Mouse (Mus musculus): ENCODE measurements around the gene Shank2.

The Shank2 gene

GRCm38 (mm10) chr7:144373059-144373458 lies 371.3 kb downstream of the Shank2 start:
- no peak for DNase-seq

DNA sequence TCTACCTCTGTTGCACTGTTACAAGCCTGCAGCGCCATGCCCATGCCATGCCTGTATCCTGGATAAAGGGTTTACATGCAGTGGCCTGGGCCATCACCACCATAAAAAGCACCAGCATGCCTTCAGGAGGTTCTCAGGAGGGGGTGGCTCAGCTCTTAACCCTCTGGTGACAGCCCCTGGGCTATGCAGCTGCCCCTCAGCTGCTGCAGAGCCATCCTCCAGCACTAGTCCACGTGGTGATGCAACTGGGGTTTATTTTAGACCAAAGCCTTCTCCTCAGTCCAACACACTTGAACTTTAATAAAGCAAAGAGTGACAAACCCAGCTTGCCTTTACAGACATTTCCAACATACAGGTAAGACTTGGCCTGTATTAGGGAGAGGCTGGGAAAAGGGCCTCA lies 373.8 kb downstream of the Shank2 start:
- DNase-seq: no peak

- no peak for DNase-seq
Measured at GRCm38 (mm10) chr7:144378254-144378653, 376.5 kb downstream of the Shank2 start.

GRCm38 (mm10) chr7:144379243-144379884 lies 377.6 kb downstream of the Shank2 start:
- no peak for DNase-seq

DNA sequence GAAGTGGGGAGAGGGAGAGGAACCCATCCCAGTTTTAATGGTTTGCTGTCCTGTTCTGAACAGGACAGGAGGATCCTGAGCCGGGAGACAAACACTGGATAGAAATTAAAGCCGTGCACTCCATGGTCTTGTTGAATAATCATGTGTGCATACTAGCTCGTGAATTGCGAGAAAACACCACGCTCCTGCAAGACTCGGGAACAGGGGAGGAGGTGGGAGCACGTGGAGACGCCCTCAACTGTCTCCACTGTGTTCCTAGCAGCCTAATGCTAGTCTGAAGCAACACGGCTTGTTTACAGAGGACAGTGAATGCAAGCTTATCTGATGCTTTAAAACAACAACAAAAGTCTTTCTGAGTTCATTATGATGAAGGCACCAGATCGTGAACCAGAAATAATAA lies 379.9 kb downstream of the Shank2 start:
- no peak for DNase-seq

DNA sequence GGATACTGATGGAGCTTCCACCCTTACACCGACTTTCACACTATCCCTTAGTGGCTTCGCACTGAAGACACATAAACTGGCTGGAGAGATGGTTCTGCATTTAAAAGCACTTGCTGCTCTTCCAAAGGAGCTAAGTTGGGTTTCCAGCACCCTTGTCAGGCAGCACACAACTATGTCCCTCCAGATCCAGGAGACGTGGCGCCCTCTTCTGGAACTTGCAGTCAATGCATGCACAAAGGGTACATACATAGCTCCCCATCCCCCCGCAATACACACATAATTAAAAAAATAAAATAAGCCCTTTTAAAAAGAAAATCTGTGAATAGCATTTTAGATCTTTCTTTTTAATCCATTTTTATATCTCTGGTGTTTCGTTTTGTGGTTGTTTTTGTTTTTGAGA lies 385.8 kb downstream of the Shank2 start:
- DNase-seq: no peak

- DNase-seq: no peak
Measured at GRCm38 (mm10) chr7:144389704-144390103, 388.0 kb downstream of the Shank2 start.

- no peak for DNase-seq
Measured at GRCm38 (mm10) chr7:144390676-144391075, 388.9 kb downstream of the Shank2 start.

DNA sequence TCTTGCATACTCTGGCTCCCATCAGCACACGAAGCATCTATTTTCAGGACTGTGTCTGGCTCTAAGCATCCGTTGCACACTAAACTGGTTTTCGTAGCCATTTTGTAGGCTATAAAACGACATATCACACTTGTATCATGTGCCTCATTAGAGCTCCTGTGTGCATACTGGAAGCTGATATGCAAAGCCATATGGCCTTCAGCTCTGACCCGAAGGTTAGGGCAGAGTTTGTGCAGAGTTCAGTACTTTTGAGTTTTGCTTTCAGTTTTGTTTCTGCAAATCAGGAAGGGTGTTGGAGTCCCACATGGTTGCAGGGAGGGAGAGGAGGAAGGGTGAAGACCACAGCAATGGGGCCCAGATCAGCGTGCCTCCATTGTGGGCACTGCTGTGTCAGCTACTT lies 390.0 kb downstream of the Shank2 start:
- no peak for DNase-seq

DNA sequence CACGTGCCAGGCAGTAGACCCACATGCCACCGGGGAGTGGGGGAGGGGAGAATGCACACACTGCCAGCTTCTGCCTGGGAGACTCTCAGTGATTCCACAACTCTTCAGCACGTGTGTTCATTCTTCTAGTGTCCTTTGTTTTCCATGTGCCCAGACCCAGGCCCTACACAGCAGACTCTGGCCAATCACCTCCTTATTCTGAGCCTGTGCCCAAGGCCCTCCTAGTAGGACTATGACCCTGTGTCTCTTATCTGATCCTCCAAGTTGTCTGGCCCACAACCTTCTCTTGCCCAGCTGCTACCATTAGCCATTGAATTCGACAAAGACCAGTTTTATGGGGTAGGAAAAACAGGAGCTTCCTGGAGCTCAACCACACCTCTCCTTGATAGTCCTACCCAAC lies 400.8 kb downstream of the Shank2 start:
- DNase-seq: no peak

DNA sequence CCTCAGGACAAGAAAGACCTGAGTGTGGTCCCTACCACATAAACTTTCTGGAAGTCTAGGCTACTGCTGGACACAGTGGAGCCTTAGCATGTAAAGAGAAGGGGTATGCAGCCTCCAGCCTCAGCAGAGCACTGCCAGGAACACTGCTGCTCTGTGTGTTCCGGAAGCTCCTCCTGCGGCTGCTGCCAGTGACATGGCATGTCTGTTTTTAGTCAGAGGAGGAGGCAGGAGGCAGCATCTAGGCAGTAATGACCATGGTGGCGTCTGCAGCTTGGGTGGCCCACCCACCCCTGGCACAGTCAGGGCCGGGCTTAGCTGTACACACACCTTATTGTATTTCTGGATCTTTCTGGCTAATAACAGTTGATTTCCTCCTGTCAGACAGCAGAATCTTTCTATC lies 405.9 kb downstream of the Shank2 start:
- DNase-seq: no peak

DNA sequence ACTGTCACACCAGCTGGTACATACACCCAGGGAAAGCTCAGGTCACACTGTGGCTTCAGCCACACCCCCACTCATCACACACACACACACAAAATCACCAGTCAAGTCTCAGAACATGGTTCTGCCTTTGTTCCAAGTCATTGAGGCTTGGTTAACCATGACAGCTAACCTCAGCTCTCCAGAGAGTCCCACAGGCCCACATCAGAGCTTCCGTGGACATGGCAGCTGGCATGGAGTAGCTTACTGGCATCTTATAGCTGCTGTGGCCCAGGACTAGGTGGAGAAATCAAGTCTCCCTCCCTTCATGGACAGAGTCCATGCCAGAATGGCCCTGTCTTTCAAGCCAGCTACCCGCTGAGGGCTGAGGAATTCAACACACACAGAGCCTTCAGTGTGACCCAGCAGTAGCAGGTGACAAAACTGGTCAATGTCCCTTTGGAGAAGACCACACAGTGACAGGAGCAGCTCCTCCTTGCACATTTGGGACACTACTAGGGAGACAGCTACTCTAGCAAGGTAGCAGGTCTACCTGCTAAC lies 406.8 kb downstream of the Shank2 start:
- no peak for DNase-seq

DNA sequence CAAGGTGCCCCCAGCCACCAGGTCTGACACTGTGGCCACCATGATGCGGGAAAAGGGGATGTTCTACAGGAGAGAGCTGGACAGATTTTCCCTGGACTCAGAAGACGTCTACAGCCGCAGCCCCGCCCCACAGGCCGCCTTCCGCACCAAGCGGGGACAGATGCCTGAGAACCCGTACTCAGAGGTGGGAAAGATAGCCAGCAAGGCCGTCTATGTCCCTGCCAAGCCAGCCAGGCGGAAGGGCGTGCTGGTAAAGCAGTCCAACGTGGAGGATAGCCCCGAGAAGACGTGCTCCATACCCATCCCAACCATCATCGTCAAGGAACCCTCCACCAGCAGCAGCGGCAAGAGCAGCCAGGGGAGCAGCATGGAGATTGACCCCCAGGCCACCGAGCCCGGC lies 408.0 kb downstream of the Shank2 start:
- DNase-seq: no peak

DNA sequence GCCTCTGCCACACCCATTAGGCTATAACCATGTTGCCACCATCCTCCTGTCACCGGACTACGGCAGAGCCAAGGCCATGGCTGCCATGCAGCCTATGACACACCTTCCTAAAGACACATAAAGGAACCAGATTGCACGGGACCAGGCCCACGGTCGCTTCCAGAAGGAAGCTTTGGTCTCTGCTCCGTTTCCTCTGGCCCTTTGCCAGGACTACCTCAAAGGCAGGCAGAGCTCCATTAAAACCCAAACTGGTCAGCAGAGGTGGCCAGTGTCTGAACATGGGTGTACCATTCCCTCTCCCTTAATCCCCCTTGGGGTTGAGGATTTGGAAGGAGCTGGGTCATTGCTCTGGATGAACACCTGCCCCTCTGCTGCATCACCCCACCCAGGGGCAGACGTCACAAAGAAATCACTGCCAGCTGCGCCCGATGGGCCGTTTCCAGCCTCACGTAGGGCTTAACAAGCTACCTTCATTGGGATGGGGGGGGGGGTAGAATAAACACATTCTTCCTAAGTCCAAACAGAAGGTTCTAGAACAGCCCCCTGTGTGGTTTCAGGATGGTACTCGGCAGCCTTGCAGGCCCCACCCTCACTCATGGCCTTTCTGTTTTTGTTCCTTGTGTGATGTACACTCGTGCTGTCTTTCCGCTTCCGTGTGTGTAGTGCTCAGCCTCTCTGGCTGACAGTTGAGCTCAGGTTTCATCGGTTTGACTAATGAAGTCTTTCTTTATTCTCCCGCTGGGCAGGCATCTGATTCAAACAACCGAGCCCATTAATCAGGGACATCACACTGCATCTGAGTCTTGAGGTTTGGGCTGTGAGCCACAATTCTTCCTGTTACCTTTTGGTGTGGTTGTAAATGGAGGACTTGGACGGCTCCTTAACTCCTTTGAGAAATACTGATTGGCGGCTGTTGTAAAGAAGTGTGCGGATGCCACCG lies 410.5 kb downstream of the Shank2 start:
- no peak for DNase-seq

DNA sequence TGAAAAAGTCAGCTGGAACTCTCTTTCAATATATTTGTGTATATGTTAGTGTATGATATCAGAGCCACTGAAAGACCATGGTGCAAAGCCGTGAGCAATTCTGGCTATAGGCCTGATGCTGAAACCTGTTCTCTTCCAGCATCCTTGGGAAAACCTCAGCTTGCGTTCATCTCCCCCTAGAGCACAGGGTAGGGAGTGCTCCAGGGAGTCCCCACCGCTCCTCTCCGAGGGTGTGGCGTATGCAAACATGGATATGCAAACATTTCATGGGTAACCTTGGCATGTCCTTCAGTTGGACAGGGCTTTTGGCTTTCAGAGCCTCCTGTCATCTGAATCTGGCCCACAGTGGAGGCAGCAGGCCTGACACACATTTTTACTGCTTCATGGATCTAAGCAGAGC lies 412.9 kb downstream of the Shank2 start:
- no peak for DNase-seq

DNA sequence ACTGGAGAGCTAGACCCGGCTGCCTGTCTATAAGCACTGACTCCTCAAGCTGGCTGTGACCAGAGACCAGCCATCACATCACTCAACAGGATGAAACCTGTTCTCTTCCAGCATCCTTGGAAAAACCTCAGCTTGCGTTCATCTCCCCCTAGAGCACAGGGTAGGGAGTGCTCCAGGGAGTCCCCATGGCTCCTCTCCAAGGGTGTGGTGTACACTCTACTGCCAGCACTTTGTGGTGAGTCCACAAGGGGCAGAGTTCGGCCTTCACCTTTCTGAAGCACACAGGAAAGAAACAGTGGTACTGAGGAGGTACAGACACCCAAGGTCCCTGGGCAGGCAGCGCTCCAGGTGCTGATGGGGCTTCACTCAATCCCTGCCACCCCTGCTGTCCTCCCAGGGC lies 414.1 kb downstream of the Shank2 start:
- no peak for DNase-seq

GRCm38 (mm10) chr7:144417234-144417633 lies 415.5 kb downstream of the Shank2 start:
- DNase-seq: no peak

GRCm38 (mm10) chr7:144417644-144418343 lies 416.1 kb downstream of the Shank2 start:
- peak; percentile 66 for DNase-seq

DNA sequence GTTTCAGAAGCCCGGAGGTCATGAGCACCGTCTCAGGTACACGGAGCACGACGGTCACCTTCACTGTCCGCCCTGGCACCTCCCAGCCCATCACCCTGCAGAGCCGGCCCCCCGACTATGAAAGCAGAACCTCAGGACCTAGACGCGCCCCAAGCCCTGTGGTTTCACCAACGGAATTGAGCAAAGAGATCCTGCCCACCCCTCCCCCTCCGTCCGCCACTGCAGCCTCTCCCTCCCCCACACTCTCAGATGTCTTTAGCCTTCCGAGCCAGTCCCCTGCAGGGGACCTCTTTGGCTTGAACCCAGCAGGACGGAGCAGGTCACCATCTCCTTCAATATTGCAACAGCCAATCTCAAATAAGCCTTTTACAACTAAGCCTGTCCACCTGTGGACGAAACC lies 418.8 kb downstream of the Shank2 start:
- no peak for DNase-seq

DNA sequence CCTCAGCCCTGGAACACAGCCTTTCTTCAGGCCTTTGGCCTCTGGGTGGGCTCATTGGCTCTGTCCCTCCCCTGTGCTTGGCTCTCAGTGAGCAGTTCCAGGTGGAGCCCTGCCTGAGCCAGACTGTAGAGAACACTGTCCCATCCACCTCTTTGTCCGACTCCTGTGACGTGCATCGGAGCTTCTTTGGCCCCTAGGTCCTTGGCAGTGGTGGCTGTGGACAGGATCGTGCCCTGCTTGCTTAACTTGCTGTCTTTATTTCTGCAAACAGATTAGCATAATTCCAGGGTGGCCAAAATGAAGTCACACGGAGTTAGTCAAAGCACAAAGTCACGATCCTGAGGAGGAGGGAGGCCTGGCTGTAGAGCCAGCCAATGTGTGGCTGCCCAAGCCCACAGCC lies 419.8 kb downstream of the Shank2 start:
- no peak for DNase-seq

GRCm38 (mm10) chr7:144425953-144426352 lies 424.2 kb downstream of the Shank2 start:
- peak; percentile 51 for DNase-seq

GRCm38 (mm10) chr7:144426594-144426993 lies 424.9 kb downstream of the Shank2 start:
- DNase-seq: no peak

DNA sequence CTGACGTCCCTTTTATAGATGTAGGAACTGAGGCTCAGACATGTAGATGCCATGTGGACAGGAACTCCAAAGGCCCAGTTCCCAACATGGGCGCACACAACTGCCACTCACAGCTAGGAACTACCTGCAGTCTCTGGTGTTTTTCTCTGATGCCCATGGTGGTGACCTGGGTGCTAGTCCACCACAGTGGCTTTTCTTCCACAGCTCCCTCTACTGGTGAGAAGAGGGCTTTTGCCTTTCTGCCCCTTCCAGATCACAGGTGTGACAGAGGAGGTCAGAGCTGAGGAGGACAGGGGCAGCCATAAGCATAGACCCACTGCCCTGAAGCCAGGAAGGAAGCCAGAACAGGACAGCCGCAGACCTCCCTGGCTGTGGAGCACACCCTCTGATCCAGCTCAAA lies 425.7 kb downstream of the Shank2 start:
- no peak for DNase-seq

DNA sequence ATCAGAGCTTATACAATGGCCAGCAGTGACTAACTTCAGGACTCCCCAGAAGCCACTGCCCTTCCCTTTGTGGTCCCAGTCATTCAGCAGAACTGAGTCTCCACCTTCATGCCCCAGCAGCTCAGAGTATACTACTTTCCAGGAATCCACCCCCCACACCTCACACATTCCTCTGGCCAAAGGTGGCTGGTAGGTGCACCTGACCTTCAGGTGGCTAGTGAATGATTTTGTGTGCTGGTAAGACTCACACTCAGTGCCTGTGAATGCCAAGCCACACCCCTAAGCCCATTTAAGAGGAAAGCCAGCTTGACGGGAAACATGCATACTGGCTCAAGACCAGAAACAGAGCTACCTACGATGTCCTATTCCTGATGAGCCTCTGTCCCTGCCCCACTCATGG lies 431.2 kb downstream of the Shank2 start:
- DNase-seq: no peak
